Mouse (Mus musculus) mature B cell (primary cell): ENCODE measurements around the gene Rec8.

Source experiments
- in situ Hi-C: fragments of 300-500 bp; cut with MboI; formaldehyde crosslinking; loops from 2 replicates; pipeline ENCODE4 v1.14.3; 2019

Rec8 gene

DNA sequence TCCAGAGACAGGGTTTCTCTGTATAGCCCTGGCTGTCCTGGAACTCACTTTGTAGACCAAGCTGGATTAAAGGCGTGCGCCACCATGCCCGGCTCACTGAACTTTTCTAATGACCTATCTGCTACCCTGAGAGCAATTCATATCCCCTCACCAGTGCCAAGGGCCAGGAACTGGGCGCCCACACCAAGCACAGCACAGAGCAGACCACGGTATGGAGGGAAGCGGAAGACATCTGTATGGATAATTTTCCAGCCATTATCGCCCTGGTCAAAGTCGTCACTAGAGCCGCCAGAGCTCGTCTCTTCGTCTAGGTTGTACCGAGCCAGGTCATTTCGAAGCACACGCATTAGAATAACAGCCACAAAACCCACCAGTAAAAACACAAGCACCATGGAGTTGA is 23.0 kb downstream of the Rec8 start:
- in situ Hi-C loops = no loop called here

GRCm38 (mm10) chr14:55641291-55641690 is 23.5 kb downstream of the Rec8 start:
- in situ Hi-C loops = no loop called here

DNA sequence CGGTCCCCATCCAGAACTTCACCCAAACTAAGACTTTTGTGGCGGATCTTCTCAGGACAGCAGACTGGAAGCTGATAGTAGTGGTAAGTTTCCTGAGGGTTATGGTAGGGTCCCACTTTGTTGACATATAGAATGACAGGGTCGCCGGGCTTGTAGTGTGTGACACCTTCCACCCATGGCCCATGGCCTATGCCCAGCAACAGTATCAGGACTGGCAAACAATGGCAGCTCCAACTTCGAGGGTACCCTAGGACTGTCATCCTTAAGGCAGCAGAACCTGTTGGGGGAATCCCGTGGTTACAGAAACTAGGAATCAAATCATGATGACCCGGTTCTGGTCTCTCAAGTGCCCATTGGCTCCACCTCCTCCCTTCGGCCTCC is 24.8 kb downstream of the Rec8 start:
- in situ Hi-C loops = no loop called here

DNA sequence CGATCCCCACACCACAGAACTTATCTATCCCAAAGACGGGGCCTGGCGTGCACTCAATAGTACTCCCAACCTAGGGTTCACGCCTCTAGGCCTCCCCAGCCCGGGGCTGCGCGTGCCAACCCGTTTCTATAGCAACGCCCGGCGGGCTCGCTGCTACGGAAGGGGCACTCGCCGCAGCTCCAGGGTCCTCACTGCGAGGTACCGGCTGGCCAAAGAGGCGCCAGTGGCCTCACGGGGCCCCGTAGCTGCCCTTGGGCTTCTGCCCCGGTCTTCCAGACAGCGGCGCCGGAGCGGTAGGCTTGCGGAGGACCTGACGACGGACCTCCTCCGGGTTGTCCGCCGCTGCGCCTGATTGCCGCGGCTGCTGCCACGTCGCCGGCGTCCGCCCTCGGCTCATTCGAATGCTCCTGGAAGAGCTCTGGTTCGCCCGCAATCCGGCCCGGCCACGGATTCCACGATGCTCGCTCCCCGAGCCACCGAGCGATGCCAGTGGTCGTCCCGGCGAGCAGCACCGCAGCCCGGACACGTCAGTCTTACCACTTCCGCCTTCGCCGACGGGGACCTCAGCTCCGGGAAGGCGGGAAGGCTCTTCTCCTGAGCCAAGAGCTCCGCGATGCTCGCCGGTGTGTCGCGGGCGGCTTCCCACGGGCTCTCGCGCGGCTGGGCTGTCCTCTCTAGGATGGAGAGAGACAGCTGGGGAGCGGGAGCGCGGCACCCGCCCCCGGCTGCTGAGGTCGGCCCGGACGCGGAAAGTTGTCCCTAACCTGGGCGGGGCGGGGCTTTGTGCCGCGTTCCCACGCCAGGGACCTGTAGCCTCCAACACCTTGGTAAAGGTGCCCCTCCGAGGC is 25.4 kb downstream of the Rec8 start, which contains the start of gene Tm9sf1:
TSS of gene Tm9sf1 (minus strand) at position 747 of the 848 bp plus-strand sequence.
- in situ Hi-C loops = no loop called here

DNA sequence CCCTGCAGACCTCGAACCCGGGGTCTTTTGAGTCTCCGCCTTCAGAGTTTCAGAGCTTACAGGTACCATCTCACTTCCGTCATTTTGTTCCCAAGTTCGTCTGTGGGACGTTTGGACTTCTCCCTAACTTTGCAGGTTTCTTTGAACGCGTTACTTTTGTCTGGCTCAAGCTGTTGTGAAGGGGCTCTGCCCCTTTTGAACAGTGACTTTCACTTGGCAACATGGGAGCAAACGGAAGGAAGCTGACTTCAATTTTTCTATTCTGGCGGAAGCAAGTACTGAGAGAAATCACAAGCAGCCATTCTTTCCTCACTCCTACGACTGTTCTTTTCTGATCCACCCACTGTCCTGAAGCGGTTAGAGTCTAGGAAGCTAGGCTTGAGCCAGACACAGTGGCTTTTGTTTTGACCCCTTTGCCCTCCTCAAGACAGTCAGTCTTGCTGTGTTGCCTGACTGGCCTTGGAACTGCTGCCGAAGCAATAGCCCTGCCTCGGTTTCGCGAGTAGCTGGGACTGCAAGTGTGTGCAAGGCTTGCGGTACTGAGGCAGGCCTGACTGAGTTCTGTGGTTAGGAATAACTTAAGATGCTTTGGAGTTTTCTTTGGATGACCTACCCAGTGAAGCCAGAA is 26.5 kb downstream of the Rec8 start:
- in situ Hi-C loops = no loop called here

GRCm38 (mm10) chr14:55649884-55650283 is 32.0 kb downstream of the Rec8 start, which contains the start of gene Tssk4:
TSS of gene Tssk4 (plus strand) at chr14:55650184.
- in situ Hi-C loops = no loop called here

GRCm38 (mm10) chr14:55651528-55651927 is 33.7 kb downstream of the Rec8 start:
- in situ Hi-C loops = no loop called here

DNA sequence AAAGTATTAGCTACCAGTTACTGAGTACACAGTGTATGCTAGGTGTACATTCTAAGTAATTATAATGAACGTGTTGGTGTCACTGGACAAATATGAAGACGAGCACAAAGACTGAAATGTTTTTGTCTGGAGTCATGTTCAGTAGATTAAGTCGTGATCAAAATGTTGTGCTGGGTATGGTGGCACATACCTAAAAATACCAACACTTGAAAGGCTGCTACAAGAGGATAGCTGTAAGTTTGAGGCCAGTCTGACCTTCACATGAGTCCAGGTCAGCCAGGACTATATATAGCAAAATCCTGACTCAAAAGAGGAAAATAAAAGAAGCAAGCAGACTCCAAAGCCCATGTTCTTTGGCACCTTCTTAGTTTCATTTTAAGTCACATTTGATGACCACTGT is 39.1 kb downstream of the Rec8 start:
- in situ Hi-C loops = no loop called here

DNA sequence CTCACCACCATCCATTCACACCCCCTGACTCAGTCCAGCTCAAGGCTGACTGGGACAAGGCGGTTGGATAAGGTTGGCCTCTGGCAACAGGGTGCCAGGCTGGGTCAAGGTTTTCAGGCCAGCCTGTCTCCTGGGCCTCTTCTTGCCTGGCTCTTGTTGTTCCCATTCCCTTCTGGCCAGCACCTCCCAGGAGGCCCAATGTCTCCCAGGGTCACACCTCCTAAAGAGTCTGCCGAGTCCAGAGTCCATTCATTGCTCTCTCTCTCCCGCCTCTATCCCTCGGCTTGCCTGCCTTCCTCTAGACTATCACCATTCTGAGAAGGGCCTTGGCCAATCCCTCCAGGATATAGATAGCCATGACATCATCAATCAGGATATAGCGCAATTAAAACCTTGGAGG is 40.2 kb downstream of the Rec8 start:
- in situ Hi-C loops = no loop called here

GRCm38 (mm10) chr14:55659960-55660573 is 42.2 kb downstream of the Rec8 start, which contains the start of gene Mdp1:
TSS of gene Mdp1 (minus strand) at chr14:55660508.
- in situ Hi-C loops = no loop called here

- in situ Hi-C loops = no loop called here
These were observed 42.8 kb downstream of the Rec8 start for GRCm38 (mm10) chr14:55660636-55661035.

DNA sequence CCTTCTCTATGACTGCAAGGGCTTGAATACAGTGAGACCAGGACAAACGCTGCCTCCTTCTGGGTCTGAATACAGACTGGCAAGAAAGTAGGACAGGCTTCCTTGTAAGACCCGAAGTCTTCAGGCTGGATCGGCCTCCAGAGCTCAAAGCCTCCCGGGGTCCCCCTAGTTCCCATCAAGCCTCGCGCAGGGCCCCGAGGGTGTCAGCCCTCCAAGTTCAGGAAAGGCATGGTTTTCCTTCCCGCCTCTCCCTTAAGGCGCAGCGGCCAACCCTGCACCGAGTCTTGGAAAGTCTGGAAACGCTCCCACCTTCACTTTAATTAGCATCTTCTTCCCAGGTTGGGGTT is 53.6 kb downstream of the Rec8 start:
- in situ Hi-C loops = no loop called here

DNA sequence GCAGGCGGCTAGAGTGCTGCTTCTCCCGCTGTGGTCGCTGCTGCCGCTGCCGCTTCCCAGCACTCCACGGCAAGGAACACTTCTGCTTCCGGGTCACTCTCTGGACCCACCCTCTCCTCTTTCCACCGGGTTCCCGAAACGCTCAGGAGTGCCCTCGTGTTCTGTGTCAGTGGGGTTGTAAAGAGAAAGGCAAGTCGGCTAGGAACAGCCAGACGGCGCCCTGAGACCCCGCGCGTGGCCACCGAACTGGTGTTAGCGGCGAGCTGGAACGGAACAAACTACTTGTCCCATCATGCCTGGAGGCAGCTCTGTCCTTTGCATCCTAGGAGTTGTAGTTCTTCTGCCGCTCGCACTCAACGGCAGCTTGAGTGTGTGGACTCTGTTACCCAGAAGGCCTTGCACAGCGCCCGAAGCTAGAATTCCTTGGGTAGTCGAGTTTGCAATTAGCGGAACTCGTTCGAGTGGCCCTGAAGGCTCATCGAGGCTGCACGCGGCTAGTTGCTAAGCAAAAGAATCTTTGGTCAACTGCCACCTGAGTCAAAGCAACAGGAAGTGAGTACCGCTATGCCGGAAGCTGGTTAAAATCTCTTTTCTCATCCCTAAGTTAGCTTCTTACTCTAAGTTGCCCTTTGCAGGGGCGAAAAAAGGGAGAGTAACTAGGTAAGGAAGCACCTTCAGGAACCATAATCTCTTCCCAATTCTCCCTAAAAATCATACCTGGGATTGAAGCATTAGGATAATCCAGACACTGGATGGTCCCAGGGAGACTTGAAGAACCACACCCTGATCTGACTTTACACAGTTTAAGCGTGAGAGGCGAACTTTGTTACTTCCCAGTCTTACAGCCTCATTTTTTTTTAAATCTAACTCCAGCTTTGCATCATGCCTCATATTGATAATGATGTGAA is 54.2 kb downstream of the Rec8 start, which contains the start of the genes Gmpr2 and Nedd8:
TSS of gene Gmpr2 (plus strand) at position 109 of the 908 bp plus-strand sequence.
TSS of gene Nedd8 (minus strand) at position 292 of the 908 bp plus-strand sequence.
- in situ Hi-C loops = no loop called here

DNA sequence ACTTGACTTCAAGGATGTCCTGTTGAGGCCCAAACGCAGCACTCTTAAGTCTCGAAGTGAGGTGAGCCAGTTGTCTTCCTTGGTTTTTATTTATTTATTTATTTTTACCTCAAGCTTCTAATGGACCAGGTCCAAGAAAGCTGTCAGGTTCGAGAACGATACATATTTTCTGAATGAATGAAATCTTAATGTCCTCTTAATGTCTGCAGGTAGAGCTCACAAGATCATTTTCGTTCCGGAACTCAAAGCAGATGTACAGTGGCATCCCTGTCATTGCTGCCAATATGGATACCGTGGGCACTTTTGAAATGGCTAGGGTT is 54.9 kb downstream of the Rec8 start:
- in situ Hi-C loops = no loop called here
